Mouse (Mus musculus): ENCODE results near the gene Pigt.

Gene Pigt

DNA sequence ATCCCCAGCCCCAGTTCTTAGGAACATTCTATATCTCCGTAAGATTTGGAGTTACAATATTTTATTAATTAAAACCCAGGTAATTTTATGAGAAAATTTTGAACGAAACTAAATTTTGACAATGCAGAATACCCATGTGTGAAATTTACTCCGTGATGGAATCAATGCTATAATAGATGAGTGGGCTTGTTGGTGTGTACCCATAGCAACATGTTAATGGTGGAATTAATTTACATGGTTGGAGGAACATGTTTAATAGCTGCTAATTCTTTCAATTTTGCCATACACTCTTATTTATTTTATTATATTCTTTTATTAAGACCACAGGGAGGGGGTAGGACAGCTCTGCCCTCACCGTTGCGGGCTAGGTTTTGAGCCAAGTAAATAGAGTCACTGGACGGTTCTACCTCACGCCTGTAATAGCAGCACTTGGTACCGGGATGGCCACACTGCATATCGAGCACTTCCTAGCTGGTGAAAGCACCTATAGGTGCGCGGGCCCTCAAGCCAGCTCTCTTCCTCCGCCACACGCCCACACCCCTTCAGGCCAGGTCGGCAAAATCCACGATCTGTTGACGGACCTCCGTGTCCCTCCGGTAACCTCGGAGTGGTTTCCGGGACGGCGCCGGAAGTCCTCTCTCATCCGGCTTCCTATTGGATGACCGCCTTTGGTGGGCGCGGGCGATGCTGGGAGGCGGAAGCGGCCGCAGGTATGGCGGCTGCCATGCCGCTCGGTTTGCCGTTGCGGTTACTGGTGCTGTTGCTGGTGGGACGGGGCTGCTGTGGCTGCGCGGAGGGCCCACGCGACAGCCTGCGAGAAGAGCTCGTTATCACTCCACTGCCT lies at the start of gene Pigt:
Pigt (plus strand) TSS at position 674 of the 844 bp plus-strand sequence.
- DNase-seq (ENCODE audit: low spot score in 2 of 2): peak; percentile 81

DNA sequence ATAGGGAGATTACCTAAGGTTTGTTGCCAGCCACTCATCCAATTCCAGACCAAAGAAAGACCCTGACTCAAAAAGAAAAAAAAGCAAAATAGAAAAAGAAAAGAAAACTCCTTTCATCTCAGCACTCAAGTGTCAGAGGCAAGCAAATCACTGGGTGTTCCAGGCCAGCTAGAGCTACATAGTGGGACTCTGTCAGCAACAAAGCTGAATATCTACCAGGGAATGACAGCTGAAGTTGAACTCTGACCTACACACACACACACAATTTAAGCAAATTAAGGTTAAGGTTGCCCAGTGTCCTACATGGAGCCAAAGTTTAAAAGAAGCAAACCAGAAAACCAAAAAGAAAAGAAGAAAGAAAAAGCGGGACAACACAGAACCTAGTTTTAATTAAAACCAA lies 49.2 kb upstream of the Pigt start:
- no peak for DNase-seq (ENCODE audit: low spot score in 2 of 2)

GRCm38 (mm10) chr2:164448921-164449320 lies 48.4 kb upstream of the Pigt start:
- no peak for DNase-seq (ENCODE audit: low spot score in 2 of 2)

- DNase-seq (ENCODE audit: low spot score in 2 of 2): no peak
These were observed 47.8 kb upstream of the Pigt start for GRCm38 (mm10) chr2:164449341-164450042.

GRCm38 (mm10) chr2:164452000-164452676 lies 45.2 kb upstream of the Pigt start:
- DNase-seq (ENCODE audit: low spot score in 2 of 2): no peak

GRCm38 (mm10) chr2:164453047-164453757 lies 44.1 kb upstream of the Pigt start:
- DNase-seq (ENCODE audit: low spot score in 2 of 2): no peak

DNA sequence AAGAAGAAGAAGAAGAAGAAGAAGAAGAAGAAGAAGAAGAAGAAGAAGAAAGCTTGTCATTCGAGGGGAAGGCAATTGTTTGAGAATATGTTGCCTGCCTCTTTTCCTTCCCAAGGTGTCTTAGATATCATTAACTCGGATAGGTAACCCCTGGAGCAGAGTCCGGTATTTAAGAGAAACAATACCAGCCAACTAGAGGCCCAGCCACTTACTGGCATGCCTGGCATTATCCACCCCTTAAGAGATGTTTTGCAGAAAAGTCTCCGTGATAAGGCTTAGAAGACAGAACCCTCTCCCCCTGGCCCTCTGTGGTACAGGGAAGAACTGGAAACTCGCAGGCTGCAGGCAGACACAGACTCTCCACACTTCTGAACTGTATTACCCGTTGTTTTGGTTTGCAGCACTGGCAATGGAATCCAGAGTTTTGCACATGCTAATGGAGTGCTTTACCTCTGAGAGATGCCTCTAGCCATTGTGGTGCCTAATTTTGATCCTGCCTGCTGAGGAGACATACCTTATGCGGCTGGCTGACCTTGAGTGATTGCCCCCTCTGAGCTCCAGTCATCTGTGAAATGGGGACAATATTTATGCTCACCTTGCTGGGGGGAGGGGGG lies 43.3 kb upstream of the Pigt start:
- no peak for DNase-seq (ENCODE audit: low spot score in 2 of 2)

GRCm38 (mm10) chr2:164454846-164455245 lies 42.5 kb upstream of the Pigt start:
- DNase-seq (ENCODE audit: low spot score in 2 of 2): no peak

- DNase-seq (ENCODE audit: low spot score in 2 of 2): no peak
These were observed 41.7 kb upstream of the Pigt start for GRCm38 (mm10) chr2:164455421-164456190.

DNA sequence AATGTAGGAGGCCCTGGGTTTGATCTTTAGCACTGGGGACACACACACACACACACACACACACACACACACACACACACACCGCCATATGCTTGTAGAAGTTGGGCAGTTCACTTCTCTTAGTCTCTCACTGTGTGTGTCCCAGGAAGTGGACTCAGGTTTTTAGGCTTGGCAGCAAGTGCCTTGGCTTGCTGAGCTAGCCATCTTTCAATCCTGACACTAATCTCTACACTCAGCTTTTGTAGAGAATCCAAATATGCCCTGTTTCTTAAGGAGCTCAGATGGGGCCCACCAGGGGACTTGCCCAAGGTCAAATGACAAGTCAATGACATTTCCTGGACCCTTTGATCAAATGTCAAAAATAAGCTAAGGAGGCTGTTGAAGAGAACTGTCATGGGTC lies 40.9 kb upstream of the Pigt start:
- no peak for DNase-seq (ENCODE audit: low spot score in 2 of 2)

DNA sequence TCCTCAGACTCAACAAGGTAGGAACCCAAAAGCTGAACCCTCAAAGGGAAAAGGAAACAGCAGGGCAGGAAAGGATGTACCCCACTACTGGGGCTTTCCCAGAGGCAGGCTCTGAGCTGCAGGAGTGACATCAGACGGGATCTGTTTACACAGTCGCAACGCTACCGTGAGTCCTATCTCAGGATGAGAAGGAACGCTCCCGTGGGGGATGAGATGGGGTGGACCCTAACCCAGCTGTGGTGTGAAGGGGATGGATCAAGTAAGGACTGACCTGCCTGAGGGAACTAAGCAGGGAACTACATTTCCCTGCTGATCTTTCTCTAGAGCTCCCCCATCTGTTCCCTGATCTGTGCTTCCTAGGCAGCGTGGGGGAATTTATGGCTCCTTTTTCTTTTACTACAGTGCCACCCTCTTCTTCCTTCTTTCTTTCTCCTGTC lies 40.4 kb upstream of the Pigt start, which contains the start of gene Sys1:
Sys1 (plus strand) TSS at position 101 of the 437 bp plus-strand sequence.
- peak; percentile 21 to 44 for DNase-seq (ENCODE audit: low spot score in 2 of 2)

DNA sequence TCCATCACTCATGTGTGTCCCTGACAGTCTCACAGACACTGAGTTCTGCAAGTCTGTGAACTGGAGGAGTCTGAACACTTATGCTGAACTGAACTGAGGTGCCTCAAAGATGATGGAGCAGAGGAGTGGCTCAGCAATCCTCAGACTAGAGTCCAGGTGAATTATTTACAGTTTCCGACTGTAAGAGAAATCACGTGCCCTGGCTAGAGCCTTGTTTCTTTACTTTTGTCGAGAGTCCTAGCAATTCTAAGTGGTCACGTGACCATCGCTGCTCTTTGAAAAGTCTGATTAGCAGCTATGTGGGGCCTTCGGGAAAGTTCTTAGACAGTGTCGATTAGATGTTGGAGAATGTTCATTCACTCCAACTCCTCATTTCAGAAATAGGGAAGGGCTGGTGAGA lies 39.4 kb upstream of the Pigt start:
- DNase-seq (ENCODE audit: low spot score in 2 of 2): no peak

- DNase-seq (ENCODE audit: low spot score in 2 of 2): no peak
These were observed 38.8 kb upstream of the Pigt start for GRCm38 (mm10) chr2:164458535-164458934.

DNA sequence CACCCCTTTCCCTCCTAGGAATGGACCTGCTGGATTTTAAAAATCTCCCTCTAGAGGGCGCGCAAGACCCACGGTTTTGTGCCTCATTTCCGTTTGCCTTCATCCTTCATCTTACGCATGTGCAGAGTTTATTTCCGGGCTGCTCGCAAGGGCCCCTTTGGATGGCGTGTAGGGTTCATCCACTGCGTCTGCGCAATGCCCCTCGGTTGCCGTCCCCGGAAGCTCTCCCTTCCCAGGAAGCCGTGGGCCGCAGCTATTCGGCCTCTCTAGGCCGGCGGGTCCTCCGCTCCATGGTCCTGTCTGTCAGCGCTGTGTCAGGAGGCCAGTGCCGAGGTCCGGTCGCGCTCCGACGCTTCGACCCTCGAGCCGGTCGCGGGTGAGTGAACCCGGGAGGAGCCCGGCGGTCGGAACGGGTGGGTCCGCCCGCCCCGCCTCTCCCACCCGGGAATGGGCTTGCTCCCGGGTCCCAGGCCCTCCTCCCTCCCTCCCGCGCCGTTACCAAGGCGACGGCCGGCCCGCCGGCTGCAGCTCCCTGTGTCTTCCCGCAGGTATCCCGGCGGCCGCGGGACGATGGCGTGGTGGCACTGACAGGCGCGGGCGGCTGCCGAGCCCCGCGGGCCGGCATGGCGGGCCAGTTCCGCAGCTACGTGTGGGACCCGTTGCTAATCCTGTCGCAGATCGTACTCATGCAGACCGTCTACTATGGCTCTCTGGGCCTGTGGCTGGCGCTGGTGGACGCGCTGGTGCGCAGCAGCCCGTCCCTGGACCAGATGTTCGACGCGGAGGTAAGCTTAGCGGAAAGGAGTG lies 36.4 kb upstream of the Pigt start, which contains the start of gene Gm20458:
Gm20458 (plus strand) TSS at position 223 of the 807 bp plus-strand sequence.
- DNase-seq (ENCODE audit: low spot score in 2 of 2): peak; percentile 95

- no peak for DNase-seq (ENCODE audit: low spot score in 2 of 2)
These were observed 32.2 kb upstream of the Pigt start for GRCm38 (mm10) chr2:164465161-164465560.

- no peak for DNase-seq (ENCODE audit: low spot score in 2 of 2)
These were observed 30.5 kb upstream of the Pigt start for GRCm38 (mm10) chr2:164466787-164467186.

DNA sequence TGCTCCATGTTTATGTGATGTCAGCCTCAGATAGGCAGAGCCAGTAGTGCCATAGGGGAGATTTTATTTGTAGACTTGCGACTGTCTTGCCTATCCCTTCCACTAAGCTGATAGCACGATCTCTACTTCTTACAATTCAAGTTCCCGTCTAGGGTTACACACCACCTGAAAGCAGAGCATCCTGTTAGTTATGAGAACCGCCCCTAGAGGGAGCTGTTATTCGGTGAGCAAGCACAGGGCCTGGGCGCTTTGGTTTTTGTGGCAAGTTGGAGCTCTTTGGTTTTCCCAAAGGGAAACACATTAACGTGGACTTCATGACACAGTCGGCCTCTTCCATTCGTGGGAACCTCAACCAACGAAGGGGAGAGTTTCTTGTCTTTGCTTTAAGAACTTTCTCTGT lies 27.1 kb upstream of the Pigt start:
- DNase-seq (ENCODE audit: low spot score in 2 of 2): peak; percentile 34 to 57

- no peak for DNase-seq (ENCODE audit: low spot score in 2 of 2)
These were observed 23.7 kb upstream of the Pigt start, which contains the start of gene Trp53tg5 for GRCm38 (mm10) chr2:164473624-164474023. Gene Trp53tg5, minus strand, starts transcription at chr2:164473724.

DNA sequence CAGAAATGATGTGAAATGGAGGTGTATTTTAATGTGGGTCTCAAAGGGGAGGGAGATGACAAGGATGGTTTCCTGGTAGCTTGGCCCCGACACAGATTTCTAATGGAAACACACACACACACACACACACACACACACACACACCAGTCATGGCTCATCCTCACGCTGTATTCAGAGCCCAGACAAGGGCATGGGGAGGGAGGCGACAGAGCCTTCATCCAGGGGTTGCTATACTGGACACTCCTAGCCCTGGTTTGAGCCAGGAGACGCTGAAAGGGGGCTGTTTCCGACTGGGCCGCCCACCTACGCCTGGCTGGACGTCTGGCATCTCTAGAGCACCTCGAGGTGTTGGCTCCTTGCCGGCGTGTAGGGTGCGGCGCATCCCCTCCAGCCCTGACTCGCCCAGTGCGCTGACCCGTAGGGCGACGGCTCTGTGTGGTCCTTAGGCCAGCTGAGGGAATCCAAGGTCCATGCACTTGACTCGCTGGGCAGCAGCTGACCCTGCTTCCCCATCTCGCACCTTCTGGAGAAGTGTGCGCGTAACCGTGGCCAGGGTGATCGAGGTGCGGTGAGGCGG lies 11.6 kb upstream of the Pigt start, which contains the start of gene Dbndd2:
Dbndd2 (plus strand) TSS at position 426 of the 577 bp plus-strand sequence.
- no peak for DNase-seq (ENCODE audit: low spot score in 2 of 2)

Measured in natural killer cell, adult 2 months (primary cell).